Mouse (Mus musculus) liver, embryonic 13.5 days (tissue): ENCODE data around the gene 9130213A22Rik. TPM values are rescaled to one million over a fixed set of nuclear protein-coding genes. Genes with fewer than 3 reads are reported as not detected.

Experiments used
- ATAC-seq: fragments of 200-750 bp; cut with Nextera tagmentation; 2 replicates; pipeline ENCODE4 v1.8.0; 2017; ENCODE audit warnings: low read depth, mild to moderate bottlenecking, moderate number of reproducible peaks, moderate library complexity
- DNase-seq: peaks from one replicate; pipeline ENCODE4 v3.0.0; 2022
- H3K27ac ChIP-seq: fragments of 300-500 bp; sonication (generic); 2 replicates; pipeline ENCODE4 v1.5.1; 2015; ENCODE audit warnings: moderate library complexity, mild to moderate bottlenecking, inconsistent platforms
- H3K27me3 ChIP-seq: fragments of 300-500 bp; sonication (generic); 2 replicates; pipeline ENCODE4 v1.6.1; 2015; ENCODE audit warnings: mild to moderate bottlenecking, inconsistent platforms
- H3K36me3 ChIP-seq: fragments of 300-500 bp; sonication (generic); 2 replicates; pipeline ENCODE4 v1.6.1; 2015; ENCODE audit warnings: mild to moderate bottlenecking, inconsistent platforms
- H3K4me1 ChIP-seq: fragments of 300-500 bp; sonication (generic); replicated peaks from 2 replicates; pipeline ENCODE4 v1.6.1; 2015; ENCODE audit warnings: inconsistent platforms
- H3K4me2 ChIP-seq: fragments of 300-500 bp; sonication (generic); 2 replicates; pipeline ENCODE4 v1.6.1; 2015; ENCODE audit warnings: inconsistent platforms, mild to moderate bottlenecking, moderate library complexity
- H3K4me3 ChIP-seq: fragments of 300-500 bp; sonication (generic); replicated peaks from 2 replicates; pipeline ENCODE4 v1.5.1; 2015; ENCODE audit warnings: mild to moderate bottlenecking, inconsistent platforms
- H3K9ac ChIP-seq: fragments of 300-500 bp; sonication (generic); 2 replicates; pipeline ENCODE4 v1.6.1; 2015; ENCODE audit warnings: mild to moderate bottlenecking, inconsistent platforms
- H3K9me3 ChIP-seq: fragments of 300-500 bp; sonication (generic); replicated peaks from 2 replicates; pipeline ENCODE4 v1.6.1; 2016; ENCODE audit warnings: inconsistent platforms
- WGBS: fragments of 180-500 bp; shearing (Covaris S2); methylation state at CpG from one replicate; pipeline ENCODE4 v1.1.7; 2015; ENCODE audit not compliant: insufficient replicate concordance; 5-methylcytosine and 5-hydroxymethylcytosine counted together
- polyA plus RNA-seq: library from polyadenylated mRNA; unstranded; fragments of >200 nt; fragmentation: Nextera tagmentation; extraction: Ambion mirVana; gene quantifications from 2 replicates; pipeline ENCODE4 v1.2.1, GENCODE M21; 2015

The 9130213A22Rik gene
- polyA plus RNA-seq, 1 experiment from 2014 or later: not detected

DNA sequence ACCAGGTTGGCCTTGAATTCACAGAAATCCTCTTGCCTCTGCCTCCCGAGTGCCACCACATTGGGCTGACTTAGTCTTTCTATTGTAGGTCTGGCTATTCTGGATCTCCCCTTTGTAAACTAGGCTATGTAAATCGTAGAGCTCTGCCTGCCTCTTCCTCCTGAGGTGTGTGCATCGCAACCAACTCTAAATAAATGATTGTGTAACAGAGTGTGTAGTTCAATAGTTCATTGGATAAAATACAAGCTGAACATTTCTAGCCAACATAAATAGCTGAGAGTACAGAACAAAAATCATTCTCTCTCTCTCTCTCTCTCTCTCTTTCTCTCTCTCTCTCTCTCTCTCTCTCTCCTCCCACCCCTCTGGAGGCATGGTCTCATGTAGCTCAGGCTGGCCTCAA is 7.8 kb downstream of the 9130213A22Rik start:
- DNase-seq (no peak), ATAC-seq (no peak)
- Histone ChIP-seq H3K36me3 (no peaks in the 10 kb centered on the region), H3K9me3 (no peaks in the 10 kb centered on the region), H3K4me2 (no peak overlapping the region), H3K9ac (no peak overlapping the region), H3K4me3 (no peak overlapping the region), H3K4me1 (peaks cover 46% of the 10 kb centered on the region), H3K27ac (no peak overlapping the region), H3K27me3 (peaks cover 17% of the 10 kb centered on the region)
- WGBS: 63% methylated on average over 3 of the region's 3 CpGs

DNA sequence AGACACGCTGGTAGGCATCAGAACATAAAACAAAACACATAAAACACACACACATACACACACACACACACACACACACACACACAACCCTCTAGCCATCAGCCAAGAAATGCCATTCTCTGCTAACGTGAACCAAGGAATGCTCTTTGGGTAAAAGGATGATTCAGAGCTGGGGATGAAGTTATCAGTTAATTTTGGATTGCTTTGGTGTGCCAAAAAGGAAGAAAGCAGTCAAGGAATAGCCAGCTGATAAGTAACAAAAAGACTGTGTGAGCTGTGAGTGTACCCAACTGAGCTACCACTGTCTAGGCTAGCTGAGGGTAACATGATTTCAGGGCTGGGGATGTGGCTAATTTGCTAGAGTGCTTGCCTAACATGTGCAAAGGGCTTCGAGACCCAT is 8.4 kb downstream of the 9130213A22Rik start:
- no peak for DNase-seq
- Histone ChIP-seq H3K4me1 (peaks cover 46% of the 10 kb centered on the region), H3K27me3 (peaks cover 11% of the 10 kb centered on the region), H3K4me2 (no peak overlapping the region), H3K9me3 (no peaks in the 10 kb centered on the region), H3K9ac (no peak overlapping the region), H3K27ac (no peak overlapping the region), H3K36me3 (peaks cover 5% of the 10 kb centered on the region), H3K4me3 (no peak overlapping the region)
- 46% methylated on average over 3 of the region's 3 CpGs for WGBS
- ATAC-seq: no peak

DNA sequence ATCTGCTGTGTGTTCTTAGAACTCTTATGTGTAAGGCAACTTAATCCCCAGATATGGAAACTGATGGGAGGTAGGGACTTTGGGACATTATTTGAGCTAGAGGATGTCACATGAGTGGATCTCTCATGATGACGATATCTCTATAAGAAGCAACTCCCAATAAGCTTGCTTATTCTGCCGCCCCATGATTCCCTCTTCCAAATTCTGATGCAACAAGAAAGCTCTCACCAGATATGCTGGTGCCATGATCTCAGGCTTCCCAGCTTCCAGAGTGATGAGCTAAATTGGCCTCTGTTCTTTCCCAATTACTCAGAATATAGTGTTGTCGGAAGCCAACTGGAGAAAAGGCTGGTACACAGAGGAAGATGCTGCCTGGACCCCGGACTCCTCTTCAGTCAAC is 10.5 kb downstream of the 9130213A22Rik start:
- Histone ChIP-seq H3K4me3 (peak overlapping the region; percentile 55), H3K9ac (peak overlapping the region; percentile 56; the same call in 1 of the 2 replicates), H3K27ac (no peak overlapping the region), H3K4me1 (peaks cover 28% of the 10 kb centered on the region), H3K27me3 (0 out of 2 replicates have a peak, but pooled peaks cover 8% of the 10 kb centered on the region), H3K36me3 (peaks cover 26% of the 10 kb centered on the region), H3K4me2 (peak overlapping the region; percentile 65), H3K9me3 (no peaks in the 10 kb centered on the region)
- WGBS: 40% methylated on average over 4 of the region's 4 CpGs
- ATAC-seq (no peak), DNase-seq (no peak)

DNA sequence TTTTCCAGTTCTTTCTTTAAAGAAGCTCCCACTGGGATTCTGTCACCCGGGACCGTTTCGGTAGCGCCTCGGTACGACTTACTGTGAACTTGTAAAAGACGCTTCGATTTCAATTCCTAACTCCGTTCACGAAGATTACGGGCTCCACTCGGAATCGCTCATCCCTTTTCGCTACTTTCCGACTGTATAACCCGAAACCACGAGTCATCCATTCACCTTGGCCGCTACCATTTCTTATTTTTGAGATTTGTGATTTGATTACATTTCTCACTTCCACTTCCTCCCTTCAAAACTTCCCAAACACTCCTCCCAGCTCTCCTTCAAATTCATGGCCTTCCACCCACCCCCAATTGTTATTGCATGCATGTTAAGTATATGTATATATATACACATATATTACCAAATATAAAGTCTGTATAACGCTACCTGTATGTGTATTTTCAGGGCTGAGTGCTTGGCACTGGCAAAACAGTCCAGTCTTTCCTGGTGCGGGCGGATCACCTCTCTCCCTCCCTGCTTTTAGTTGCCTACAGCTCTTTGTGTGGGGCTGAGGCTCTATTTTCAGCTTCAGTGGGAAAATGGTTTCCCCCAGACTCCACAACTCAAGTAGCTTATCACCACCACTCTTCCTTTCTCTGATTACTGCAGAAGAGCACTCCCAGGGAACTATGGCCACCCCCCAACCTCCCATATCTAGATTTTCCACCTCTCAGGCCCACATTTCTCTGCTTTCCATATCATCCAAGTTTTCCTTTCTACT is 11.2 kb downstream of the 9130213A22Rik start:
- peak overlapping the region; percentile 13; the same call in 1 of the 2 replicates for H3K27ac ChIP-seq
- peak overlapping the region; percentile 55 for H3K4me3 ChIP-seq
- H3K9me3 ChIP-seq: no peaks in the 10 kb centered on the region
- H3K27me3 ChIP-seq: 0 out of 2 replicates have a peak, but pooled peaks cover 3% of the 10 kb centered on the region
- DNase-seq: no peak
- no peak for ATAC-seq
- H3K9ac ChIP-seq: peak overlapping the region; percentile 56
- peak overlapping the region; percentile 65 for H3K4me2 ChIP-seq
- peaks cover 27% of the 10 kb centered on the region for H3K4me1 ChIP-seq
- H3K36me3 ChIP-seq: peaks cover 31% of the 10 kb centered on the region
- WGBS: 4% methylated on average over 21 of the region's 21 CpGs

DNA sequence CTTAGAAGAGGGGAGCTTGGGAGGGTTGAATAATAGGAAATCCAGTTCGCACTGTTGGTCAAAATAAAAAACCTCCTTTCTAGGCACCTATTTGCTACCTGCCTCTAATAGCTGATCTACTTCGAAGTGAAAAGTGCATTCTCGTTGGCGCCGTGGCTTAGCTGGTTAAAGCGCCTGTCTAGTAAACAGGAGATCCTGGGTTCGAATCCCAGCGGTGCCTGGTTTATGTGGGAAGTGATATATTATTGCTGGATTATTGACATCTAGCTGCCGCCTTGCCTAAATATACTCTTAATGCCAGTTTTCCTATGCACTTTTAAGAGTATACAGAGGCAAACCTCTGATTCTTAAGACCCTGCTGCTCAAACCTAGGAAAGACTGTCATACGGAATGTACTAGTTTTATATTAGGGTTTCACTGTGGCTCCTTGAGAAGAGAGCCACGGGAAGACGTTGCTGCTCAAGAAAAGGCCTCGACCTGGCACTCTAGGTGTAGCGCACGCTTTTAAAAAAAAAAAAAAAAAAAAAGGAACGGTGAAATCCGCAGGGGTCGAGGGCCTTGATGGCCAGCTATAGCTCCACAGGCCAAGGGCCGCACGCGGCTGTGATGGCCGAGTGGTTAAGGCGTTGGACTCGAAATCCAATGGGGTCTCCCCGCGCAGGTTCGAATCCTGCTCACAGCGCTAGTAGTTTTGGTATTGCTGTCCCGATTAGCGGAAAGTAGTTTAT is 11.9 kb downstream of the 9130213A22Rik start:
- WGBS: under 1% methylated on average over 30 of the region's 30 CpGs

DNA sequence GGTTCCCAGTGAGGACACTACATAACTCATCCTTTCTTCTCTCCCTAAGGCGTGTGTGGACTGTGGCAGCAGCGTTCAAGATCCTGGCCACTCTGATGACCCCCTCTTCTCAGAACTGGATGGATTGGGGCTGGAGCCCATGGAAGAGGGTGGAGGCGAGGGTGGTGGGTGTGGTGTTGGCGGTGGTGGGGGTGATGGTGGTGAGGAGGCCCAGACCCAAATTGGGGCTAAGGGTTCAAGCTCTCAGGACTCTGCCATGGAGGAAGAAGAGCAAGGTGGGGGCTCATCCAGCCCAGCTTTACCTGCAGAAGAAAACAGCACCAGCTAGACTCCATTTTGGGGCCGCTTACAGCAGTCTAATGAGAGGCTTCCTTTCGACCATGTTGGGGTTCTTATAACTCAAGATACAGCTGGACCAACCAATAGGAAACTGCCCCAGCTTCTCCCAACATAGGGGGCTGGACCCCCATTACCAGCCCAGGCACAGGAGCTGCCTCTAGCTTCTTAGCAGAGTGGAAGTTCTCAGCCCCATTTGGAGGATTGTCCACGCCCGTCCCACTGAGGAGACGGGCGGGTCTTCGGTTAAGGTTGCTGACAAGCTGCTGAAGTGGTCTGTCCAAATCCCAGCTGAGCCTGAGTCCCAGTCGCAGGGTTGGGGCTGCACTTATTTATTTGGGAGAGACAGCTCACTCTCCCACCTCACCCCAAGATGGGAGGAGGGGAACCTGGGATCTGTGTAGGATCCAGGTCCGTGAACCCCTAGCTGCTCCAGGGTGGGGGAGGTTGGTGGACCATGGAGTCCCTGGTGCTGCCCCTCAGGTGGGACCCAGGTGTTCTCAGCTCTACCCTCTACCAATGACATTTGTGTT is 13.1 kb downstream of the 9130213A22Rik start:
- H3K27ac ChIP-seq: peak overlapping the region; percentile 27; the same call in 1 of the 2 replicates
- H3K4me2 ChIP-seq: peak overlapping the region; percentile 65
- H3K9me3 ChIP-seq: no peaks in the 10 kb centered on the region
- 74% methylated on average over 13 of the region's 13 CpGs for WGBS
- H3K9ac ChIP-seq: peak overlapping the region; percentile 52; the same call in 1 of the 2 replicates
- peaks cover 27% of the 10 kb centered on the region for H3K4me1 ChIP-seq
- 0 out of 2 replicates have a peak, but pooled peaks cover 3% of the 10 kb centered on the region for H3K27me3 ChIP-seq
- ATAC-seq (no peak), DNase-seq (no peak)
- H3K36me3 ChIP-seq: peaks cover 51% of the 10 kb centered on the region
- no peak overlapping the region for H3K4me3 ChIP-seq

More for the DNA sequence above, 11.9 kb downstream of the 9130213A22Rik start:
- Histone ChIP-seq H3K4me3 (peak overlapping the region; percentile 55), H3K27ac (peak overlapping the region; percentile 66), H3K9ac (peak overlapping the region; percentile 56), H3K9me3 (no peaks in the 10 kb centered on the region), H3K36me3 (peaks cover 39% of the 10 kb centered on the region), H3K4me1 (peaks cover 27% of the 10 kb centered on the region), H3K27me3 (0 out of 2 replicates have a peak, but pooled peaks cover 3% of the 10 kb centered on the region), H3K4me2 (peak overlapping the region; percentile 65)
- DNase-seq: peak; percentile 85
- ATAC-seq: peak; percentile 80

DNA sequence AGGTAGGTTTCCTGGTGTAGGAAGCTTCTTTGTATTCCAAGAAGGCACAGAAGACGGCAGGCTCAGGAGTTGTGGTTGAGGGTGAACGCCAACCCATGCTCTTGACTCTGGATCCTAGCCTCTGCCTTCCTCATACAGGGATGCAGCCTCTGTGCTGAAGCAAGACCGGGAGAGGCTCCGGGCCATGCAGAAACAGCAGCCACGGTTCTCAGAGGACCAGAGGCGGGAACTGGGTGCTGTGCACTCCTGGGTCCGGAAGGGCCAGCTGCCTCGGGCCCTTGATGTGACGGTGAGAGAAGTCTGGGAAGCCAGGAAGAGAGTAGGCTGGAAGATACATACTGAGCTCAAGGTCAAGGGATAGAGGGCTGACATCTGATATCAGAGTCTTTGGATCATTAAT is 14.2 kb downstream of the 9130213A22Rik start:
- 85% methylated on average over 9 of the region's 9 CpGs for WGBS
- H3K4me3 ChIP-seq: no peak overlapping the region
- H3K9me3 ChIP-seq: no peaks in the 10 kb centered on the region
- H3K36me3 ChIP-seq: peaks cover 61% of the 10 kb centered on the region
- no peak for DNase-seq
- no peak overlapping the region for H3K9ac ChIP-seq
- H3K27ac ChIP-seq: no peak overlapping the region
- ATAC-seq: no peak
- H3K4me2 ChIP-seq: no peak overlapping the region
- peaks cover 27% of the 10 kb centered on the region for H3K4me1 ChIP-seq
- 0 out of 2 replicates have a peak, but pooled peaks cover 3% of the 10 kb centered on the region for H3K27me3 ChIP-seq

DNA sequence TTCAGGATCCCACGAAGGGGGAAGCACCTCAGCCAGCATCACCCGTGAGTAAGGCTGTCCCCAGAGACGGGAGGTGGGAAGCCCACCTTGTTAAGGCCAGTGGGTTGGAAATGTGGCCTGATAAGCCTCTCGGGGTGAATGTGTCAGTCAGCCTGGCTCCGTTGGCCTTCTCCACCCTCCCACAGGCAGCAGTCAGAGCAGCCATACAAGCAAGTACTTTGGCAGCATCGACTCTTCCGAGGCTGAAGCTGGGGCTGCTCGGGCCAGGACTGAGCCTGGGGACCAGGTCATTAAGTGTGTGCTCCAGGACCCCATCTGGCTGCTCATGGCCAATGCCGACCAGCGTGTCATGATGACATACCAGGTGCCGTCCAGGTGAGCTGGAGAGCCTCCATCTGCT is 14.7 kb downstream of the 9130213A22Rik start:
- WGBS: 80% methylated on average over 11 of the region's 11 CpGs
- Histone ChIP-seq H3K36me3 (peaks cover 67% of the 10 kb centered on the region), H3K9me3 (no peaks in the 10 kb centered on the region), H3K4me1 (peaks cover 27% of the 10 kb centered on the region), H3K4me2 (no peak overlapping the region), H3K27ac (no peak overlapping the region), H3K4me3 (no peak overlapping the region), H3K9ac (no peak overlapping the region), H3K27me3 (0 out of 2 replicates have a peak, but pooled peaks cover 3% of the 10 kb centered on the region)
- ATAC-seq: no peak
- DNase-seq: no peak

DNA sequence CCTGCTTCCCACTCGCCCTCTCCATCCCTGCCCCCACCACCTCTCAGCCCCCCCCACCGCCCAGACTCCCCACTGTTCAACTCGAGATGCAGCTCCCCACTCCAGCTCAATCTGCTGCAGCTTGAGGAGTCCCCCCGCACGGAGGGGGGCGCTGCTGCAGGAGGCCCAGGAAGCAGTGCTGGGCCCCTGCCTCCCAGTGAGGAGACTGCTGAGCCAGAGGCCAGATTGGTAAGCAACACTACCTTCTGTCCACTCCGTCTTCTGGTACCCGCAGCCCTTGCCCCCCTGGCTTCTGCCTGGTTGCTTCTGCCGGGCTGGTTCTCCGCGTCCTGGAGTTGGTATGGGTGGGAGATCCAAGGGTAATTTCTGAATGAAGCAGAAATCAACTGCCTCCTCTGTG is 15.5 kb downstream of the 9130213A22Rik start:
- H3K9ac ChIP-seq: no peak overlapping the region
- no peak for DNase-seq
- H3K27ac ChIP-seq: no peak overlapping the region
- 76% methylated on average over 11 of the region's 11 CpGs for WGBS
- H3K27me3 ChIP-seq: 0 out of 2 replicates have a peak, but pooled peaks cover under 1% of the 10 kb centered on the region
- H3K4me1 ChIP-seq: peaks cover 22% of the 10 kb centered on the region
- peaks cover 75% of the 10 kb centered on the region for H3K36me3 ChIP-seq
- no peak overlapping the region for H3K4me3 ChIP-seq
- H3K4me2 ChIP-seq: no peak overlapping the region
- no peak for ATAC-seq
- H3K9me3 ChIP-seq: no peaks in the 10 kb centered on the region

DNA sequence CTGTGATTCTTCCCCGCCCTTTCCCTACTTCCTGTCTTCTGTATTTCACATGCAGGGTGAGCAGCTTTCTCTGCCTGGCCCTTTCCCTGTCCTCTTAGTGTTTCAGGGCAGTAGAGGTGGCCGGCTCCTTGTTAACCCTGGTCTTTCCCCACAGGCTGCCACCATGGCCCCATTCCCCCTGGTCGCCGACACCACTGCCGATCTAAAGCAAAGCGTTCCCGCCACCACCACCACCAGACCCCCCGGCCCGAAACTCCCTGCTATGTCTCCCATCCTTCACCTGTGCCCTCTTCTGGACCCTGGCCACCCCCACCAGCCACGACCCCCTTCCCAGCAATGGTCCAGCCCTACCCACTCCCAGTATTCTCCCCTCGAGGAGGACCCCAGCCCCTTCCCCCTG is 16.1 kb downstream of the 9130213A22Rik start:
- no peak overlapping the region for H3K4me3 ChIP-seq
- H3K9ac ChIP-seq: no peak overlapping the region
- WGBS: 88% methylated on average over 11 of the region's 11 CpGs

More for the DNA sequence above, 16.1 kb downstream of the 9130213A22Rik start:
- Histone ChIP-seq H3K4me1 (peaks cover 17% of the 10 kb centered on the region), H3K9me3 (no peaks in the 10 kb centered on the region), H3K27me3 (no peaks in the 10 kb centered on the region), H3K27ac (no peak overlapping the region), H3K4me2 (no peak overlapping the region), H3K36me3 (peaks cover 80% of the 10 kb centered on the region)
- ATAC-seq (no peak), DNase-seq (no peak)
